ENCODE assay signal across 24 mouse cellular contexts in the genomic region with DNA sequence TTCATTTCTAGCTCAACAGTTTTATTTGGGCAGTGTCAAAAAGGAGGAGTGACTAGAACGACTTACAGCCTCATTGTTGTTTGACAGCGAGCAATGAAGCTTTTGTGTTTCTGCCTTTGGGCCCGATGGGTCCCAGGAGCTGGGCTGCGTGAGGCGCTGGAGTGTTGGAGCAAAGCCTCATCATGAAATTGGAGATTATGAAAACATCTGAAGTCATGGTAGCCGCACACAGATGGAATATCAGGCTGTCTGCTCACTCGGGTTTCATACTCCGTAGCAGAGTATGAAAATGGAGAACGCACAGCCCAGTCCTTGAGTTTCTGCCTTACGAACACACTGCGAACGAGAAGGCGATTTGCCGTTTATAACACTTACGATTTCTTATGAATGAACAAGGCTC.
DNase-seq lines count a peak whose midpoint lies in the region; ATAC-seq lines count a peak whose summit lies in the region.
"Had no signal": no experiment of that assay in that cellular context is flagged by ENCODE, and none has a peak within 500 bp of the region (broad histone marks: within the 10 kb centered on the region; RNA-seq: fewer than 3 reads in every experiment).

No protein-coding gene starts in this region.

- H3K4me1 ChIP-seq in kidney, embryonic 15.5 days = peaks cover 16% of the 10 kb centered on the region
- peaks cover 62% of the 10 kb centered on the region for H3K4me1 ChIP-seq in limb, embryonic 13.5 days

- 42% methylated on average over 15 of the region's 15 CpGs for WGBS in kidney, embryonic 15.5 days
- 52% methylated on average over 15 of the region's 15 CpGs for WGBS in limb, embryonic 13.5 days

- no peak overlapping the region for H3K9ac ChIP-seq in kidney, embryonic 15.5 days
- H3K9ac ChIP-seq in limb, embryonic 13.5 days = no peak overlapping the region
- H3K9ac ChIP-seq: embryonic facial prominence, embryonic 15.5 days; heart, embryonic 13.5 days; hindbrain, embryonic 15.5 days; midbrain, embryonic 15.5 days; neural tube, embryonic 15.5 days; stomach, embryonic 15.5 days had no signal

- no peaks in the 10 kb centered on the region for H3K27me3 ChIP-seq in kidney, embryonic 15.5 days
- no peaks in the 10 kb centered on the region for H3K27me3 ChIP-seq in limb, embryonic 13.5 days
- H3K27me3 ChIP-seq: CH12.LX; embryonic facial prominence, embryonic 15.5 days; heart, embryonic 13.5 days; hindbrain, embryonic 15.5 days; midbrain, embryonic 15.5 days; neural tube, embryonic 15.5 days; stomach, embryonic 15.5 days had no signal

- H3K36me3 ChIP-seq in kidney, embryonic 15.5 days = no peaks in the 10 kb centered on the region
- no peaks in the 10 kb centered on the region for H3K36me3 ChIP-seq in limb, embryonic 13.5 days
- H3K36me3 ChIP-seq: embryonic facial prominence, embryonic 15.5 days; heart, embryonic 13.5 days; hindbrain, embryonic 15.5 days; midbrain, embryonic 15.5 days; neural tube, embryonic 15.5 days; stomach, embryonic 15.5 days had no signal

- H3K27ac ChIP-seq in kidney, embryonic 15.5 days = peak overlapping the region; percentile 63
- peak overlapping the region; percentile 39; the same call in 1 of the 2 replicates for H3K27ac ChIP-seq in limb, embryonic 13.5 days
- H3K27ac ChIP-seq: embryonic facial prominence, embryonic 15.5 days; heart, embryonic 13.5 days; hindbrain, embryonic 15.5 days; midbrain, embryonic 15.5 days; neural tube, embryonic 15.5 days; stomach, embryonic 15.5 days had no signal

- H3K4me2 ChIP-seq in kidney, embryonic 15.5 days = peak overlapping the region; percentile 39
- H3K4me2 ChIP-seq in limb, embryonic 13.5 days (replicated peaks) = peak overlapping the region; percentile 37
- H3K4me2 ChIP-seq: embryonic facial prominence, embryonic 15.5 days; heart, embryonic 13.5 days; hindbrain, embryonic 15.5 days; liver, embryonic 11.5 days; midbrain, embryonic 15.5 days; neural tube, embryonic 15.5 days; stomach, embryonic 15.5 days had no signal

- H3K9me3 ChIP-seq in kidney, embryonic 15.5 days (replicated peaks) = no peaks in the 10 kb centered on the region
- H3K9me3 ChIP-seq in limb, embryonic 13.5 days = no peaks in the 10 kb centered on the region
- H3K9me3 ChIP-seq: embryonic facial prominence, embryonic 15.5 days; heart, embryonic 13.5 days; hindbrain, embryonic 15.5 days; midbrain, embryonic 15.5 days; neural tube, embryonic 15.5 days; stomach, embryonic 15.5 days had no signal

- peak; percentile 68 for DNase-seq in gastrocnemius, adult 18-20 months (ENCODE audit: low spot score)
- no peak for DNase-seq in gastrocnemius, postnatal 4 days (ENCODE audit: low spot score in 2 of 2)
- no peak for DNase-seq in kidney, adult 18-20 months
- peak; percentile 57 for DNase-seq in brain, adult 2 months (ENCODE audit: low read depth, low spot score)
- no peak for DNase-seq in adrenal gland, postnatal 10 days
- DNase-seq: cerebellum, adult 8-10 months; heart, postnatal 36 days; kidney, postnatal 36 days; layer of hippocampus, postnatal 36 days; lung, adult 18-20 months; lung, postnatal 14 days; right cerebral cortex, postnatal 14 days; thymus, adult 18-20 months had no signal

- H3K4me3 ChIP-seq in kidney, embryonic 15.5 days (replicated peaks) = no peak overlapping the region
- no peak overlapping the region for H3K4me3 ChIP-seq in limb, embryonic 13.5 days
- H3K4me3 ChIP-seq: embryonic facial prominence, embryonic 15.5 days; heart, embryonic 13.5 days; hindbrain, embryonic 15.5 days; midbrain, embryonic 15.5 days; neural tube, embryonic 15.5 days; stomach, embryonic 15.5 days had no signal

- peak; percentile 59 for ATAC-seq in kidney, embryonic 15.5 days (replicated peaks; ENCODE audit: low FRiP score)
- peak; percentile 54; the same call in 1 of the 2 replicates for ATAC-seq in limb, embryonic 13.5 days (ENCODE audit: low FRiP score, low read depth)
- ATAC-seq: intestine, embryonic 16.5 days; midbrain, embryonic 15.5 days had no signal

Comparison
In these comparisons a context has a peak if more than half of its experiments do, and no peak if none do; other contexts are left out.
1. DNase-seq: peak in gastrocnemius, adult 18-20 months (single experiment) and brain, adult 2 months (single experiment); none in gastrocnemius, postnatal 4 days (0 of 2), kidney, adult 18-20 months (single experiment) and adrenal gland, postnatal 10 days (single experiment).